Mouse (Mus musculus): ENCODE data around the gene Itgb1bp1.

The Itgb1bp1 gene

DNA sequence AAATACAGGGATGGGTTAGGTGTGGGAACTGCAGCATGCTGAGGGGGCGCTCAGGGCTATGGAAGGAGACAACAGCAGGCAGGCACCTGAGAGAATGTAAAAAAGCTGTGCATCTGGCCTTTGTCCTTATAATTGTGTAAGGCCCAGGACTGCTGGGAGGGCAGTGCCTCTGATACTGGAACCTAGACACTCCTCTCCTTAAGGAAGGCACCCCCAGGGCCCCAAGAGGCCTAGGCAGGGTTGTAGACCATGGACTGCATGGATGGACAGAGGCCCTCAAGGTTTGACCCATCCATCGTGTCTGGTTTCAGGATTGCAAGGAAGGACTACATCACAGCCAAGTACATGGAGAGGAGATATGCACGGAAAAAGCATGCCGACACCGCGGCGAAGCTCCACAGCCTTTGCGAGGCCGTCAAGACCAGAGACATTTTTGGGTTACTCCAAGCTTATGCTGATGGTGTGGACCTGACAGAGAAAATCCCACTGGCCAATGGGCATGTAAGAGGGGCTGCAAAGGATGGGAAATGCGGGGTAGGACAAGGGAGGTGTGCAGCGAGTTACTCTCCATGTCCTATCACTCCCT, 41.6 kb downstream of the Itgb1bp1 start:
- no peak for DNase-seq (ENCODE audit: low read depth, low spot score)

DNA sequence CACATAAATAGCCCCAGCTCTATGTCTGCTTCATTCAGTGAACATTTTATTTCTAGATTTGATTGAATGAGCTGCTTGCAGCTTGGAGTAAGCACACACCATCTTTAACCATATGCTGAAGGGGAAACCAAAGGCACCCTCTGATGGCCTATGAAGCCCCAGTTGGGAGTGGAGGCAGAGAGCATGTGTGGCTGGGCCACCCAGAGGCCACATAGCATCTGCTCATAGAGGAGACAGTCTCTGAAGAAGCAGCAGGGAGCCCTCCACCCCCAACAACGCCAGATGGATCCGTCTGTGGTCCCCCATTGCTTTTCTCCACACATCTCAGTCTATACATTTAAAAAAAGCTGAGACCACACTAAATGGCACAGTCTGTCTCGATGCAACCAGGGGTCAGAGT, 44.1 kb downstream of the Itgb1bp1 start:
- DNase-seq (ENCODE audit: low read depth, low spot score): no peak

DNA sequence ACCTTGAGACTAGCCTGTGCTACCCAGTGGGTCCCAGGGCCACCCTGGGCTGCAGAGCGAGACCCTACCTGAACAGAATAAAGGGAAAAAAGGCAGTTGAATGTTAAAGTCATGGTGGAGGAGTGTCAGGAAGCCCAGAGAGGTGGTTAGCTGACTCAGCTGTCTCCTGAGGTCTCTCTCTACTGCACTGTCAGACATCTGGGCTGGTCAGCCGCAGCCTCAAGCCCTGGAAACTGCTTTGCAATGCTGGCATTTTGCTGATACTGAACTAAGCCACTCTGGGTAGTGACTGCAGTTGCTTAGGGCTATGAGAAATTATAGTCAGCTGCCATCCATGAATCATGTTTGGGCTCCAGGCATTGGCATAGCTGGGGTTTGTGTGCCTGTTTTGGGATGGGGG, 51.5 kb downstream of the Itgb1bp1 start:
- no peak for DNase-seq (ENCODE audit: low read depth, low spot score)

DNA sequence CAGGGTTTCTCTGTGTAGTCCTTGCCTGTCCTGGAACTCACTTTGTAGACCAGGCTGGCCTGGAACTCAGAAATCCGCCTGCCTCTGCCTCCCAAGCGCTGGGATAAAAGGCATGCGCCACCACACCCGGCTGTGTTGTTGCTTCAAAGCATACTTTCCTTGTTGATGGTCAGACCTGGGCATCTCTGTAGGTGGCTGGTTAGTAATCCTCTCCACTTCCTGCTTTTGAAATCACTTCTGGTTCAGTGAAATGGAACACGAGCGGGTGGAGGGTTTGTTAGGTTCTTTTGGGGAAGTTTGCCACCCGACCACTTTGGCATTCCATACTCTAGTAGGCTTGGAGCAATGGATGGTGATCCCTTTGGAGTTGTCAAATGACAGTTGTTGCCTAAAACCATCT, 52.4 kb downstream of the Itgb1bp1 start:
- DNase-seq (ENCODE audit: low read depth, low spot score): no peak

DNA sequence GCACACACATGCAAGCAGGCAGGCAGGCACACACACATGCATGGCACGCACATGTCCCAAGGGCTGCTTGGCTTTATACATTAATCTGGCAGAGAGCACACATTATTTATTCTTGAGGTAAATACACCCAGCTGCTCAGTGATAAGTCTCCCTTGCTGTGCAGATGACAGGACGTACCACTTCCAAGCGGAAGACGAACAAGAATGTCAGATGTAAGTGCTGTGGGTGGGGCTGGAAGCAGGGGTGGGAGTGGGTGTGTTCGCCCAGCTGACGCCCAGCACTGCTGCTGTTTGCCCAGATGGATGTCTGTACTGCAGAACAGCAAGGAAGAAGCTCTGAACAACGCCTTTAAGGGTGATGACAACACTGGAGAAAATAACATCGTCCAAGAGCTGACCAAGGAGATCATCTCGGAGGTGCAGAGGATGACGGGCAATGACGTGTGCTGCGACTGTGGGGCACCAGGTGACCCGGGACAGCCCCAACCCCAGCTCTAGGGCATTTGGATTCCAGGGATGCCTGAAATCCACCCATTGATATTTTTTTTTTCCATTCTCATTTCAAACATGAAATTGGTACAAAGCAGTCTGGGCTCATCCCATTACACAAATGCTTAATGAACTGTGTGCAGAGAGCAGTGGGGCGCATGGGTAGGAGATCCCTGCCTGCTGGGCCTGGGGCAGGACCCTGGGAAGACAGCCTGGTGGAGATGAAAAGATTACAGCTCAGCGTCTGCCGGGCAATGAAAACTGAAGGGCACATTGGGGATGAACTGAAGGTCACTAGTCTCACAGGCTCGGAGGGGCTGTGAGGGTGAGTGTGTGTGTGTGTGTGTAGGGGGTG, 56.8 kb downstream of the Itgb1bp1 start:
- DNase-seq (ENCODE audit: low read depth, low spot score): no peak

DNA sequence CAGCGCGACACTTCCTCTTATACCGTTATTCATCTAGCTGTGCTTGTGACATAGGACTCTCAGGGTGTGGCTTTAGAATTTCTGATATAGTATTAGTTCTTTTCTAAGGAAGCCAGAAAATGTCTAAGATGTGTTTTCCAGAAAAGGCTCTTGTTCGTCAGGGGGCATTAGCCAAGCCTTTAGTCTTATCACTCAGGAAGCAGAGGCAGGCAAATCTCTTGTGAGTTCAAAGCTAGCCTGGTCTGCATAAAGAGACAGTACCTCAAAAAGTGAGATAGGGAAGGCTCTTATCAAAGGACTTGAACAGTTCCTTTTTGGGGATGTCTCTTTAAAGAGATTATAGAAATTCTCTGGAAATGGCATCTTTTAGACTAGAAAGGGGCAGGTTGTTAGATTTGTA, 57.4 kb downstream of the Itgb1bp1 start:
- no peak for DNase-seq (ENCODE audit: low read depth, low spot score)

DNA sequence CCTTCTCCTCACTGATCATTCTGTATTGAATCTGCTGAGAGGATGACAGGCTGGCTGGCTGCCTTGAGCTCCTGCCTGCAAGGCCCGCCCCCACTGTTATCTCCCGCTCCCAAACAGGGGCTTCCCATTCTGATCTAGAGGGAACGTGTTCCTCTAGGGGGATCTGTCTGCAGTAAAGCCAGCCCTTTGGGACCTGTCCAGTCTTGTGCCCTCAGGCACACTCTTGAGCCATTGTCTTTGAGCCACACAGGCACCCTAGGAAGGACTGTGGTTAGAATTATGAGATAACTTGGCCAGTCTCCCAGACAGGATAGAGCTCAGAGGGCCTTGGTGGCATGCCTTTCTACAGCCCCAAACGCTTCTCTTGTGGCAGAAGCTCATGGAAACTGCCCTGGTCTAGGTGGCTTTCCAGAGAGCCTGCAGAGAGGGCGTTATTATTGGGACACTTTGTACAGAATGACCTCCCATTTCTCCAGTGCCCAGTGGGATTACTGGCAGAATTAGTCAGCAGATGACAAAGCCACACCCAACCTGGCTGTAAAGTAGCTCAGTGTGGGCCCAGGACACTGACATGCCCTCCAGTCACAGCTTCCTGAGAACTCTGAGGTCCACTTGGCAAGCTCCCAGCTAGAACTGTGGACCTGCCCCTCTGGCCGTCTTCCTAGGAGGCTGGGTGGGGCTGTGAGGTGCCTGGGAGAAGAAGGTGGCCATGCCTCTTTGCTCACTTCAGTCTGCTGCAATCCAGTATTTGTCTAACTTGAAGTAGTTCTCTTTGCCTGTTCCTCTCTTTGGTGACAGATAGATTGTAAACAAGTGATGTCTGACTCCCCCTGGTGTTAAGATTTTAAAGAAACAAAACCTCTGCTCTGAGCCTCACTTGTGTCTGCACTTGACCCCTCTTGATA, 58.8 kb downstream of the Itgb1bp1 start:
- DNase-seq (ENCODE audit: low read depth, low spot score): peak; percentile 12

DNA sequence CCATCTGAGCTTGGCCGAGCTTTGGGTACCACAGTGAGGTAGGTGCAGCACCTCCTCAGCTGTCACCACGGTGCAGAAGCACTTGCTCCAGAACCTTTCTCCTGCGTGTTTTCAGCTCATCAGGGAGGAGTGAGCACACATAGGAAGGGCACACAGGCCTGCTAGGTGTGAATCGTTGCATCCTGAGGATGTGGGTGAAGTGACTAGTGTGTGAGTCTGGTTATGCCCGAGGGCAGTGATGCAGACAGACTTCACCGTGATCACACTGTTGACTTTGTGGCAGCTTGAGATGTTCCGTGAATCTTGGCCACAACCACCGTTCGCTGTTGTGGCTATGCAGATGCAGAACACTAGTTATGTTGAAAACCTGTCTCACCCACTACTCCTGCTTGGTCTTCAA, 59.8 kb downstream of the Itgb1bp1 start:
- DNase-seq (ENCODE audit: low read depth, low spot score): no peak

DNA sequence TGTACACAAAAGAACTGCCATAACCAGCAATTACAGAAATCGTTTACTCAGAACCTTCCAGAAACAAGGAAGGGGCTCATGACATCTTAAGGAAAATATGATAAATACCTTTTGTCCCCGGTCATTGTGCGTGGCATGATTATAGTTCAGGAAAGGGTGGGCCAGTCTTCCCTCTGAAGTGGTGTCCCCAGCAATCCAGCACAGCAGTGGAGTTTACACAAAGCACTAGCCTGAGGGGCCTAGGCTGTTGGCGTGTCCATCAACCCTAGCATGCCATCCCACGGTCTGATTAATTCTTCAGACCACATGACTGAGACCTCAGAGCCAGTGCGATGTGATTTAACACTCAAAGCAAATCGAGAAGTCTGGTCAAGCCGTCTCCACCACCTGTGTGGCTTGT, 60.7 kb downstream of the Itgb1bp1 start:
- DNase-seq (ENCODE audit: low read depth, low spot score): no peak

DNA sequence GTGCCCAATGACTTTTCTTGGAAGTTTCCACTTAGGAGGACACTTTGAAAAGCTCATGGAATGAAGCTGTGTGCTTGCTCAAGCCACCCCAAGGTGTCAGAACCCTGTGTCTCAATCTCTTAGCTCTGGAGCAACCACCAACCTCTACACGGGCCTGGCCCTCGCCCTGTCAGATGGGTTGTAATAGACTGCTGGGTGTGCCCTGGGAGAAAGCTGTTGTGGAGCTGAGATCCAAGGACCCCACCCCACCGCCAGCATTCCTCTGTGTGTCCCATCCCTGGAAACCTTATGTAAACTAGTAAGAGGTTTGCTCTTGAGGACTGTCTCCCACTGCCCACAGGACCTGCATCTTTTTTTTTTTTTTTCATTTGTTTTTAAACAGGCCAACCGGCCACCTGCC, 62.2 kb downstream of the Itgb1bp1 start:
- no peak for DNase-seq (ENCODE audit: low read depth, low spot score)

DNA sequence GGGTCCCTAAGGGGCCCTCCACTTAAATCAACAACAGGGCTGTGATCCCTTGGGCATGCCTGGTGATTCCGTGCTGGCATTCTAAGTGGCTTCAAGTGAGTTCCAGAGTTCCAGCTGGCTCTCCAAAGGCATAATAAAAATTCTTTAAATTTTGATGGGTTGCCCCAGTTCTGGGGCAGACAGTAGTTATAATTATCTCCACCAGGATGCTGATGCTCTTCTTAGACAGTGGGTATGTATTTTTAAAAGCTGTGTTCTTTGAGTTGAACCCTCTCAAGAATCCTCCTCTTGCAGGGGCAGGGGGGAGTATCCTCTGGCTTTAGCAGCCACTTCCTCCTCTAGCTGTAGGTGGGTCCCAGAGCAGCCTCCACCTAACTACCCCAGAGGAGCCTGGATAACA, 65.5 kb downstream of the Itgb1bp1 start:
- DNase-seq (ENCODE audit: low read depth, low spot score): no peak

DNA sequence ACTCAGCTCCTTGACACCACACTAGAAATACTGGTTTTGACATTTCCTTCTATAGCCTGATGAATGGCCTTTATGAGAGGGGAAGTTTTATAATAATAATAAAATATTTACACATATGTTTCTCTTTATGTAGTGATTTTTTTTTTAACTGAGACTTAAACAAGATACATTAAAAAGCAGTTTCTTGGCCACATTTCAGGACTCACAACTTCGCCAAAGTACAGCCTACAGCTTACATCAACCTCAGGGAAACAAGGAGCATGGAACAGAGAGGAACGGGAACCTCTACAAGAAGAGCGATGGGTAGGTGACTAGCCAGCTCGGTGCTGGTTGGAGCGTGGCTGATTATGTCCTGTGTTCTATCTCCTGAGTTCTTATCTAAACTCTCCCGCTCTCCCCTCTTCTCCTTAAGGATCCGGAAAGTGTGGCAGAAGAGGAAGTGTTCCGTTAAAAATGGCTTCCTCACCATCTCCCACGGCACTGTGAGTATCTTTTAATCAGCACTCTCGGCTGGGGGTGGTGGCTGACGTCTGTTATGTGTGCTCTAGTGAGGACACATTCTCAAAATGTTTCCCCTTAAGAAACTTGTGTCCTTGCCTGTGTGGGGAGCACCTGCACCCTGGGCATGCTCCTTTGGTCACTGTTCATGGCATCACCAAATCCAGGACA, 68.2 kb downstream of the Itgb1bp1 start:
- DNase-seq (ENCODE audit: low read depth, low spot score): no peak

DNA sequence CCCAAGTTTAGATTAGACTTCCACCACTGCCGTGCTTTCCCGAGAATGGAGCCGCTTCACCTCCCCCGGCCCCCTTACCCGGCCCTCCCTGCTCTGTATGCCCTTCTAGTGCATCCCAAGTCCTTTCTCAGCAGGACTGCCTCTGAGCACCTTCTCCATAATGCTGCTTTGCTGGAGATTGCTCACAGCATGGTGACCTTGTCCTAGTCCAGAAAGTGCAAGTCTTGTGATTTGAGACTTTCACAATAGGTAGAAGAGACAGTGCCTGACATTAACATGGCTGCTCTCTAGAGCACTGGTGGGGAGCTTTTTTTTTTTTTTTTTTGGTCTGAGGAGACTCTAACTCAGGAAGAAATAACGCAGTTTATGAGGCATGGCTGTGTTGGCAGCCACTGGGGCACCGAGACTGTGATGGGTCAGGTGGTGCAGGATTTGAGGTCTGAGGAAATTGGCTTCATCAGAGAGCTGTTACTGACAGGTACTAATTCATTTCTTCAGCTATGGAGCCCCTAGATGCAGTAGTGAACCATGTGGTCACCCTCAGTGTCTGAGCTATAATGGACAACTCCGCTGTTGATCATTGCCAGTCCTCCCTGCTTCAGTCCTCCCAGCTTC, 71.4 kb downstream of the Itgb1bp1 start:
- no peak for DNase-seq (ENCODE audit: low read depth, low spot score)

DNA sequence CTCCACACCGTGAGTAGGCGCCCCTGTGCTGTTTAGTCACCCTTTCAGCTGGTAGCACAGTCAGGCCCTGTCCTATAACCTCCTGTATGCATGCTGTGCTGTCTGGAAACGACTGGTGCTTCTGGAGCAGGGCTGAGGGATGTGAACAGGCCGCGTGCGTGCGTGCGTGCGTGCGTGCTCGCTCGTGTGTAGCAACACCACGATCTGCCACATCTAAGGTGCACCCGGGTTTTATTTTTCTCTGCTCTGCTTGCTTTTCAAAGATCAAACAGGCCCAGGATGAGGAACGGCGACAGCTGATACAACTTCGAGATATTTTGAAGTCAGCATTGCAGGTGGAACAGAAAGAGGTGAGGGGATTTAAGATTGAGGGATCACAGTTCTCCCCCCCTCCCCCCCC, 73.2 kb downstream of the Itgb1bp1 start:
- no peak for DNase-seq (ENCODE audit: low read depth, low spot score)

DNA sequence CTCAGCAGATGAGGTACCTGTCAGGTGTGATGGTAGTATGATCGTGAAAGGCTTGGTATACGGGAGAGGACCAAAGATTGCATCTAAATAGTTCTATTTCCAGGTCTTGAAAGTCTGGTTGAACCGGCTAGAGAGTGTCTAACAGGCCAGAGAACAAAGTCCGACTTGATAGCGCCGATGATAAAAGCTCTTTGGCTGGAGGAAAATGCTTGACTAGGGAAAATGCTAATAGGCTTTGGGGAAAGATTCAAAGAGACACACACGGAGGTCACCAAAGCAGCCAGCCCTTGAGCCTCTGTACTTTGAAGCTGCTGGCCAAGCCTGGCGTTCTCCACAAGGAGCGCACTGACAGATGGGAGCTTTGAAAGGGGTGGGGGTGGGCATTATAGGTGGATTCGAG, 76.8 kb downstream of the Itgb1bp1 start:
- DNase-seq (ENCODE audit: low read depth, low spot score): no peak

DNA sequence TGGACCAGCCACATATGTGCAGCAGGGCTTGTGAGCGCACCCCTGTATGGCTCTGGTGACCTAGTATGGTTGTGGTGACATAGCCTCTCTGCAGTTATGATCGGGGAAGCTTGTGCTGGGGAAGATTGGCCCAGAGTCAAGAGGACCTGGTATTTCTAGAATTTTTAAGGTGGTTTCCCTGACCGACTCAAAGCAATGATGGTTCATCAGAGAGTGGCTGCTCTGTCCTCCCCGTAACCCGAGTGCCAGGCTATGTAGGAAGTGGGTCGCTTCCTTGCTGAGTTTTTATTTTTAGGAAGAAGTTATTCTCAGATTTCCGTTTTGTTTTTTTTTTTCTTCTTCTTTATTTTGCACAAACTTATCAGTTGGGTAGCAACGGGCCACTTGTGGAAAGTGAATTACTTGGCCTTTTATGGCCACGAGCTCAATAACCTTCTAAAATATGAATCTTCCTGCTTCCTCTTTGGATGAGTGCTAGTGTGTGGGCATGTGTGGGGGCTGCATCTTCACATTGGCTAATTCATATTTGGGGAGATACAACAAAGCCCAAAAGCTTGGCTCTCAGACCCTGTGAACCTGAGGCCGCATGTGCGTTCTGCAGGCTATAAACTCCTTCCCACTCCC, 77.8 kb downstream of the Itgb1bp1 start:
- DNase-seq (ENCODE audit: low read depth, low spot score): no peak

DNA sequence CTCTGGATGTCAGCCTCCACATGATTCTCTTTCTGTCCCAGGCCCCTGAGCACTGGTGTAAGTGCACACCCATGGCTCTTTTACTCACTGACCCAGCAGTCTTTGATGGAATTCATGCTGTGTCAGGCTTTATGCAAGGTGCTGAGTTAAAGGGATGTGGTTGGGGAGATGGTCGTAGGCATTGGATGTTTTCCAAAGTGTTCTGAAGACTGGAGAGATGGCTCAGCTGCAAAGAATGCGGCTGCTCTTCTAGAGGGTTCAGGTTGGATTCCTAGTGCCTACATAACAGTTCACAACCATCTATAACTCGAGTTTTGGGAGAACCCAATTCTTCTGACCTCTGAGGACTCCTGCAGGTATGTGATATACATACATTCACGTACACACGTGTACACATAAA, 78.7 kb downstream of the Itgb1bp1 start:
- DNase-seq (ENCODE audit: low read depth, low spot score): no peak

DNA sequence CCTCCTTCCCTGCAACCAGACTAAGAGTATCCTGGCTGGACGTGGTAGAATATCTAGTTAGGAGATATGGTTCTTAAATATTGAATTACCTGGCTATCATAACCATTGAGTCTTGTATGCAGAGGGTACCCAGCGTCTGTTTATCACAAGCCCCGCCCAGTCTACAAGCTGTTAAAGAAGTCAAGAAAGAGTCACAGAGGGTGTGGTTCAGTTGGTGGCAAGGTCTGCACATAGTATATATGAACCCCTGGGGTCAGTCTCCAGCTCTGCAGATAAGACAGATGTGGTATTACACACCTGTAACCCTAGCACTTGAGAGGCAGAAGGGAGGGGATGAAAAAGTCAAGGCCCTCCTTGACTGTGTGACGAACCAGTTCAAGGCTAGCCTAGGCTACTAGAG, 80.3 kb downstream of the Itgb1bp1 start:
- DNase-seq (ENCODE audit: low read depth, low spot score): no peak

DNA sequence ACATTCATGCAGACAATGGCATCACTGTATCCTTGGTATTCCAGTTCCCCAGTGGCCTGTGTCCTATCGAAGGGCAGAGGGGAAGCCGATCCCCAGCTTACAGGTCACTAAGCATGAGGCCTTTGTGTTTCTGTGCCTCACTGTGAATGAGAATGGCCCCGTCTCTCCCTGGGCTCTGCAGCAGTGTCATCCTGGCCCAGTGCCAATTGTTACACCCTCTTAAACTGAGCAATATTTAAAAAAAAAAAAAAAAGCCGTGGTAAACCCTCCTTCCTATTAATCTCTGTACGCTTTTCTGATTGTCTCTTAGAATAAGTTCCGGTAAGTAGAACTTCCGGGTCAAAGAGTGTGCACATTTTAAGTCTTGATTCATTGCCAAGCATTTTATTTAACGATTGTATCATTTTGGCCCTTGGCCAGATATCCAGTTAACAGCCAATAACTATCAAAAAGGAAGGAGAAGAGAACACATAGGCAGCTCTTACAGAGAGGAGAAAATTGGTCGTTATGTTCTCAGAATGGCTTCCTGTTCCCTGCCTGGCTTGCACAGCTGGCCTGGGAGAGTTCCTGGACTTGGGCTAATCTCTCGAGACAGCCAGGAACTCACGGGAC, 81.3 kb downstream of the Itgb1bp1 start:
- peak; percentile 32 for DNase-seq (ENCODE audit: low read depth, low spot score)

DNA sequence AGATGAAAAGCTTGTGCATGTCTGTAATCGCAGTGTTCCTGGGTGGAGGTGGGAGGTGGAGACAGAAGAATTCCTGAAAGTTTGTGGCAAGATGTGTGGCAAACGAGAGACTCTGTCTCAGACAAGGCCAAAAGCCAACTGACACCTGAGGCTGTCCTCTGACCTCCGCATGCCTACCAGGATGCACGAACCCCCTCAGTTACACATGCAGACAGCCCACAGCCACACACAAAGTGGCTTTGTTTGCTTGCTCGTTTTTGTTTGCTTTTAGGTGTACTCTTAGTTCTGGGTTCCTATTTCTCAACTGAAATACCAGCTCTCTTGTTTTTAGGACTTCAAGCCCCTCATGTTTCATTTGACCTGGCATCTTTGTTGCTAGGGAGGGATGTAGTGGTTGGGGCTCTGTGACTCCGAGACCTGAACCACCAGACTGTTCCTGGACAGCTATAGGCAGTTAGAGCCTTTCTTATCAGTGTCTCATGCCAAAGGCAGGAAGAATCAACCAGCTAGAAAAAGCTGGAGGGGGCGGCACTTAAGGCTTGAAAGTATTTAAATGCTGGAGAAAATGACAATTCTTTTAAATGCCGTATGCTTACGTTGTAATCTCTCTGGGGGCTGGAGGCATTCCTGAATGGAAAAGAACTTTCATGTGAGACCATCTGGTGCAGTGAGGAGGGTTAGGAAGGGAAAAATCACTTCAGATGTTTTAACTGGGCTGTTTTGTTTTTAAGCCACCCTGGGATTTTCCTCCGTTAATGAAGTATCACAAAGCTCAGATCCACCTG, 84.4 kb downstream of the Itgb1bp1 start:
- no peak for DNase-seq (ENCODE audit: low read depth, low spot score)

Data from forelimb bud, embryonic 11.5 days (tissue).